Mouse (Mus musculus) cerebellum, postnatal 4 days (tissue): ENCODE data around the gene Shisal2b.
A peak's percentile ranks its signal among the peaks of the same experiment; 100 is the strongest.
"Not testable (repeated sequence)": the region's sequence is repeated elsewhere in the genome, so short reads cannot be mapped to it uniquely, and the experiment has no call there.

Experiments
- DNase-seq, 2 experiments: peaks; one replicate each; pipeline ENCODE4 v3.0.0; 2022; ENCODE audit warnings: low spot score in 2 of 2, mixed read lengths in 1 of 2

Shisal2b gene

GRCm38 (mm10) chr13:104863127-104863979 lies at the start of gene Shisal2b:
Gene Shisal2b (minus strand): TSS chr13:104863893.
- peak; percentile 28 to 53 for DNase-seq

GRCm38 (mm10) chr13:104911626-104912025 lies 47.9 kb upstream of the Shisal2b start:
- not testable (repeated sequence) for DNase-seq

GRCm38 (mm10) chr13:104911006-104911405 lies 47.3 kb upstream of the Shisal2b start:
- DNase-seq = not testable (repeated sequence)

GRCm38 (mm10) chr13:104908691-104909090 lies 45.0 kb upstream of the Shisal2b start:
- no peak for DNase-seq

GRCm38 (mm10) chr13:104894771-104895170 lies 31.1 kb upstream of the Shisal2b start:
- DNase-seq = no peak

- no peak for DNase-seq
Observed at GRCm38 (mm10) chr13:104892337-104892736, 28.6 kb upstream of the Shisal2b start.

DNA sequence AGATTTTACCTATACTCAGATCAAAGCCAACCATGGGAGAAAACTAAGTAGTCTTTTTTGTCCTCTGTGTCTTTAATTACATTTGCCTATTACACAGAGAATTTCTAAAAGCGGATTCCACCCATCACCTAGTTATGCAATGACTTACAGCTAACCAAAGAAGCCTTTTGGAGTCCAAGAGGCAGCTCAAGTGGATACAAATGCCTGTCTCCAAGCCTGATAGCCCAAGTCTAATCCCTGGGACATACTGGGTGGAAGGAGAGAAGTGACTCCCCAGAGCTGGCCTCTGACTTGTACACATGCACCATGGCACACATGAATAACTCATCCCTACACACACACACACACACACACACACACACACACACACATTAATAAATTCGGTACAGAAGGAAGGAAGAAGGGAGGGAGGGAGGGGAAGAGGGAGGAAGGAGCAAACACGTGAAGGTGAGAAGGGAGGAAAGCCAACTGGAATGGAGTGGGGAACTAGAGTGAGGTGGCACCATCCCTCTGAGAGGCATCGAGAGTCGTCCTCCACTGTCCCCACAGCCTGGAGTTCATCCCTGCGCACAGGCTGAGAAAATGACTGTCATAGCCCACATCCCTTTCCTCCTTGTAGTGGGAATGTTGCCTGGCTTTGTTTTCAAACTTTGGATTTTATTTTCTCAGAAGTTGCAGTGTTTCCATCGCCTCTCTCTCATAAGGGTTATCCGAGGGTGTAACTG lies 22.8 kb upstream of the Shisal2b start:
- DNase-seq = no peak

- DNase-seq = no peak
Observed at GRCm38 (mm10) chr13:104883566-104884249, 20.0 kb upstream of the Shisal2b start.

DNA sequence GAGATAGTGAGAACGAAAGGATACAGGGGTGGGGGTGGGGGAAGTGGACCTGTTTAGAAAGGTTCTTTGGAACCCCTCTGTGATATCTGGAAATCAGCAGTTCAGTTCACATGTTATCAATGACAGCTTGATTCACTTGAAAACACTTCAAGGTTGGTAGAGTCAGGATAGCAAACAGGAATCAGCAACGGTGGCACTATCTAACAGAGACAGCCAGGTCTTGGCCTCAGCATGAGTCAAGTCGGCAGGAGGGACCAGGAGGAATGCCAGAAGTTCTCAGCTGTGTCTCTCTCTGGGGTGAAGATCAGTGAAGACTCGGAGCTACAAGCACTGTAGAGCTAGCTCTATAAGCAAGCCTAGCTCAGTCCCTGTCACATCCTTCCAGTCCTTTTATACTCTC lies 14.8 kb upstream of the Shisal2b start:
- DNase-seq = no peak

GRCm38 (mm10) chr13:104869907-104870306 lies 6.2 kb upstream of the Shisal2b start:
- no peak for DNase-seq

DNA sequence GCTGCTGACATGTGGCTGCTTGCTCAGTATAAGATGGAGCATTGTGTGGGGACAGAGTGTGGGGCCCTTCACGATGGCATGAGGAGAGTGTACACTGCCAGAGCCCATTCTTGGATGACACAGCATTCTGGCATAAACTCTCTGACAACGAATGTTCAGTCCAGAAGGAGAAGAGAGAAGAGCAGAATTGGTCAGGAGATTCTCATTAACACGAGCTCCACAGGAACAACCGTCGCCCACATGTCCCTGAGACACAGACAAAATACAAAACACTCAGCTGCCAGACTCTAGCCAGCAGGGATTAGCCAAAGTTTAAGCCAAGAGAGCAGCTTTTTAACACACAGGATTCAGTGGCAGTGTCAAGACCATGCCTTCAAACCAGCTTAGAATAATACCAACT lies 3.0 kb upstream of the Shisal2b start:
- no peak for DNase-seq

DNA sequence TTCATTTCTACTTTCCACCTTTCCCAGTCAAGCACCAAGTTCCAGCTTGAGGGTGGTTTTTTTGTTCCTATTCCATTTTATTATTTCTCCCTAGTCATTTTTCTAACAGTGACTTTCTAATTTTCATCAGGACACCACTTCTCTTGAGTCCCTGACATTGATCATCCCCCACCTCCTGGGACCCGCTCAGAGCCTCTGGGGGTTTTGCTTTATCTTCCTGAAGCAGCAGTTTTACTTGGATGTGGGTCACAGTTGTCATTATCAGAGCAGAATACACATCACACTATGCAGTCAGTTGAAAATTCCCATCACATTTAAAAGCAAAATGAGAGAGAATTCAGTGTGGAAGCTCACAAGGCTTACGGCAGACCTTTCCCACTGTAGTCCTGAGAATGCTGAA lies 10.0 kb downstream of the Shisal2b start:
- no peak for DNase-seq

DNA sequence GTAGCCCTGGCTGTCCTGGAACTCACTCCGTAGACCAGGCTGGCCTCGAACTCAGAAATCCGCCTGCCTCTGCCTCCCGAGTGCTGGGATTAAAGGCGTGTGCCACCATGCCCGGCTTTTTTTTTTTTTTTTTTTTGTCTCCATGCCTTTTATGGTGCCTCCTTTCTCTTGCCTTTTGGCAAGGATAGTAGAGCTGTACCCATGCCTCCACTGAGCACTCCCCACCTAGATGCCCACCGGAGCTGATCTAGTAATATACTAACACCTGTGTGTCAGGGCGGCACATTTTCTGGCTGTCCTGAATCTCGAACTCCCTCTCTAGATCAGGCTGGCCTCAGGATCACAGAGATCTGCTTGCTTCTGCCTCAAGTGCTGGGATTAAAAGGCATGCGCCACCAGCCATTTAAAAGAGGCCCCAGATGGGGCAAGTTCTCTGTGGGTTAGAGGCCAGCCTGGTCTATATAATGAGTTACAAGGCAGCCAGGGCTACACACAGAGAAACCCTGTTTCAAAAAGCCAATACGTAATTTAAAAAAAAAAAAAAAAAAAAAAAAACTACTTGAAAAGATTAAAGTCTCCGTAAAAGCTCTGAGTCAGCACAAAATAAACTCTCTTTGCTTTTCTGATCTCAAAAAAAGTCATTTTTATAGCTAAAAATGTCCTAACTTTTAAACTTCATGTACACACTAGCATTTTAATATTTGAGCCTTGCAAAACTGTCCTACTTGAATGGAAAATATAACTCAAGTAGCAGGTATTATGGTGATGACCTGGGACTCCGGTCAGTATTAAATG lies 20.2 kb downstream of the Shisal2b start:
- no peak for DNase-seq

GRCm38 (mm10) chr13:104841937-104842336 lies 21.8 kb downstream of the Shisal2b start:
- no peak for DNase-seq

DNA sequence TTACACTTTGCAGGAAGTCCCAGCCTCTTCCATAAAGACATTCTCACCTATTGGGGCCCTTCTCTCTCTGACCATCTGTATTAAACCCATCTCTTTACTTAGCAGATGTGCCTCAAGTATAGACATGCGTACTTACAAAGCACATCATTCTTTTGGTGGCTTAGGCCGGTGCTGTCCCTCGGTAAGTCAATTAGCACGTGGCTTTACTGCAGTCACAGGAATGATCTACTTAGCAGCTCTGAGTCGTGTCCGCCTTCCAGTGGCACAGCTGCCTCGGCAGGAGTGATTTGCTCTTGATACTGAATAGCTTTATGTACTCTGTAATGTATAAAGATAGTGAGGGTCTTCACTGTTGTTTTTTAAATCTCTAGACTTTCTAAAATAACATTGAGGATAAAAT lies 26.1 kb downstream of the Shisal2b start:
- DNase-seq = no peak

- no peak for DNase-seq
Observed at GRCm38 (mm10) chr13:104832811-104833210, 30.9 kb downstream of the Shisal2b start.

DNA sequence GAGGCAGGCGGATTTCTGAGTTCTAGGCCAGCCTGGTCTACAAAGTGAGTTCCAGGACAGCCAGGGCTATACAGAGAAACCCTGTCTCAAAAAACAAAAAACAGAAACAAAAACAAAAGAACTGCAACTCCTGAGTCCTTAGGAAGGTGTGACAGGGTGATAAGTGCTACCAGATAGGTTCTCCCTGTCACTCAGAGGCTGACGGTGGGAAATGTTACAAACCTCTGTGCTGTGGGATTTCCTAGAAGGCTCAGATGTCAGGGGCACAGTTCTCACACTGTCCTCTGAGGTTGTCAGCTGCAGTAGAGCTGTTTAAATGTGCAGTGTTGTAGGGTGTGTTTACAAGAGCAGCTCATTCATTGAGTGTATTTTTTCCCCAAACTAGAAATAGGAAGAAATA lies 38.2 kb downstream of the Shisal2b start:
- no peak for DNase-seq

GRCm38 (mm10) chr13:104822411-104822838 lies 41.3 kb downstream of the Shisal2b start:
- DNase-seq = no peak

GRCm38 (mm10) chr13:104821908-104822307 lies 41.8 kb downstream of the Shisal2b start:
- DNase-seq = no peak

DNA sequence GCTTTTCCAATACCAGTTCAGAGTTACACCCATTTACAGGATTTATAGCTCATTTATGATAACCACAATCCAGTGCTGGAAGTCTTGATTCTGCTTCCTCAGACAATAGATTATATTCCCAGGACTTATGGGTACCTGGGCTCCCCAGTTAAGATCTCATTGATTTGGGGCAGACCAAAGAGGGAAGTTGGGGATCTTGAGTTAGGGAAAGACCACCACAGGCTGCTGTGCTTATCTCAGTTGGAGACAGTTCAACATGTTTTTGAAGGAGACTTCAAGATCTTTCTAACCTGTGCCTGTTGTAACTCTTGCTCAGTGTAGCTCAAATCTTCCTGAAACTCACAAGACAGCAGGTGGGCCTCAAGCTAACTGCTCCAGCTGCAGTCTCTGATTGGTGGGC lies 42.5 kb downstream of the Shisal2b start:
- DNase-seq = no peak

- DNase-seq = no peak
Observed at GRCm38 (mm10) chr13:104817696-104818095, 46.0 kb downstream of the Shisal2b start.
